Mouse (Mus musculus) limb, embryonic 14.5 days (tissue): ENCODE data around the gene 4930505A04Rik. TPM values are rescaled to one million over a fixed set of nuclear protein-coding genes. Genes with fewer than 3 reads are reported as not detected.

Source experiments
- ATAC-seq: fragments of 200-750 bp; cut with Nextera tagmentation; 2 replicates; pipeline ENCODE4 v1.8.0; 2017; ENCODE audit warnings: low read depth, moderate number of reproducible peaks, moderate TSS enrichment; ENCODE audit not compliant: low FRiP score
- DNase-seq: peaks from one replicate; pipeline ENCODE4 v3.0.0-alpha.2; 2015; ENCODE audit warnings: low spot score
- H3K27ac ChIP-seq: fragments of 300-500 bp; sonication (generic); replicated peaks from 2 replicates; pipeline ENCODE4 v1.5.1; 2014; ENCODE audit warnings: low read depth, mild to moderate bottlenecking, low read length, moderate library complexity, mixed read lengths
- H3K27me3 ChIP-seq: fragments of 300-500 bp; sonication (generic); 2 replicates; pipeline ENCODE4 v1.6.1; 2014; ENCODE audit warnings: low read length, mixed read lengths; ENCODE audit not compliant: control insufficient read depth, insufficient read depth
- H3K36me3 ChIP-seq: fragments of 300-500 bp; sonication (generic); 2 replicates; pipeline ENCODE4 v1.6.1; 2014; ENCODE audit warnings: mild to moderate bottlenecking, low read length, moderate library complexity, mixed read lengths; ENCODE audit not compliant: control insufficient read depth, insufficient read depth
- H3K4me1 ChIP-seq: fragments of 300-500 bp; sonication (generic); 2 replicates; pipeline ENCODE4 v1.6.1; 2014; ENCODE audit warnings: antibody characterized with exemption, low read length, mixed read lengths; ENCODE audit not compliant: control insufficient read depth, insufficient read depth
- H3K4me2 ChIP-seq: fragments of 300-500 bp; sonication (generic); replicated peaks from 2 replicates; pipeline ENCODE4 v1.6.1; 2014; ENCODE audit warnings: low read depth, mild to moderate bottlenecking, low read length, moderate library complexity; ENCODE audit not compliant: severe bottlenecking
- H3K4me3 ChIP-seq: fragments of 300-500 bp; sonication (generic); replicated peaks from 2 replicates; pipeline ENCODE4 v1.5.1; 2014; ENCODE audit warnings: low read length
- H3K9ac ChIP-seq: fragments of 300-500 bp; sonication (generic); 2 replicates; pipeline ENCODE4 v1.6.1; 2014; ENCODE audit warnings: mild to moderate bottlenecking, low read depth, low read length, moderate library complexity; ENCODE audit not compliant: severe bottlenecking
- H3K9me3 ChIP-seq: fragments of 300-500 bp; sonication (generic); 2 replicates; pipeline ENCODE4 v1.6.1; 2016; ENCODE audit warnings: low read length; ENCODE audit not compliant: control insufficient read depth
- POLR2A ChIP-seq: fragments of 200-500 bp; IDR thresholded peaks from 2 replicates; pipeline ENCODE4 v1.8.0; 2012; ENCODE audit warnings: inconsistent platforms, mild to moderate bottlenecking, moderate library complexity, borderline replicate concordance; ENCODE audit not compliant: insufficient read depth, insufficient read length; ENCODE audit errors: extremely low read depth
- WGBS: fragments of 180-500 bp; shearing (Covaris S2); extraction: QIAGEN DNeasy Blood & Tissue Kit; methylation state at CpG from one replicate; pipeline ENCODE4 v1.1.7; 2014; 5-methylcytosine and 5-hydroxymethylcytosine counted together
- polyA plus RNA-seq, 2 experiments: library from polyadenylated mRNA; depleted of rRNA in 1 of 2; stranded (reverse) in 1 of 2; unstranded in 1 of 2; fragments of >200 nt; fragmentation: Nextera tagmentation in 1 of 2; extraction: Ambion mirVana in 1 of 2; gene quantifications; 2 replicates each; pipeline versions ENCODE4 v1.2.1 to v1.2.3; 2012 to 2014

Gene 4930505A04Rik
- polyA plus RNA-seq (2012; rRNA removed) (not detected in 2 replicates), polyA plus RNA-seq (2014; fragmentation: Nextera tagmentation; extraction: Ambion mirVana) (0.30 TPM in 1 of 2 replicates, not detected in the other)

DNA sequence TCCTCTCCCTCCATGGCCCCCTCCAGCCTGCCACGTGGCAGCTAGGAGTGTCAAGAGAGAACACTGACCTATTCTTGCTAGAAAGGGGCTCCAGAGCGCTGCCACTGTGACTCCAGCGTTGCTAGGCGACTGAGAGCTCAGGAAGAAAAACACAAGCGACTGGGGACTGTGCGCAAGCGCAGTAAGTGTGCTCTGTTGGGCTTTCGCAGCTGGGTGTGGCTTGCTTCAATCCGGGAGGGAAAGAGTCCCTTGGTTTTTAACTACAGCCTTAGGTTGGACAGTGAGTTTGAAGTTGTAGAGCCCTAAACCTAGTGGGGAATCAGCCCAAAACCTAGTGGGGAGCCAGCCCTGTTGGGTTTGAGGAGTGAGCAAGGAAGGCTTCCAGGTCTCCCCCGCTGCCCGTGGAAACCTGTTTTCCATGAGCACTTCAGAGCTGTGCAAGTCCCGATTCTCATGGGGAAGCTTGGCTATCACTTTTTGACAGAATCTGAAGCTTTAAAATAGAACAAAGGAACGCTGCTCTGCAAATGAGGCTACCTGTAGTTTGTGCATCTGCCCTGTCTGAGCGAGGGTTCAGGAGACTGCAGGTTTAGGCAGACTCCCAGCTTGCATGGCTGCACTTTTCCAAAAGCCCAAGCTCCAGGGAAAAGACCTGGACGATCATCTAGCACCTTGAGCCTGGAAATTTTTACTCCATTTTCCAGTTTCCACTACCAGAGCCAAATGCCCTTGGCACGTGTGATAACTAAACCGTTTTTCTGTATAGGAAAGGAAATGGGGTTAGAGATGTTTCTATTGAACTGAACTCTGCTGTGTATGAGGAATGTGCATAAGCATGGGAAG is at the start of gene 4930505A04Rik:
TSS of gene 4930505A04Rik (minus strand) at position 77 of the 843 bp plus-strand sequence.
- Histone ChIP-seq H3K4me3 (peak within 1 kb of the TSS; percentile 39), H3K36me3 (no peaks in the 10 kb centered on the region), H3K27me3 (no peaks in the 10 kb centered on the region), H3K4me2 (peak within 1 kb of the TSS; percentile 54), H3K4me1 (peaks cover 12% of the 10 kb centered on the region), H3K9me3 (no peaks in the 10 kb centered on the region), H3K9ac (peak within 1 kb of the TSS; percentile 55), H3K27ac (peak within 1 kb of the TSS; percentile 80)
- ATAC-seq (peak; percentile 96), DNase-seq (peak; percentile 98)
- 5% methylated on average over 17 of the region's 17 CpGs for WGBS
- no peak for TF ChIP-seq POLR2A

GRCm38 (mm10) chr11:30517133-30517532 is 45.5 kb upstream of the 4930505A04Rik start:
- H3K36me3 ChIP-seq, result no peaks in the 10 kb centered on the region
- no peak for TF ChIP-seq POLR2A
- no peaks in the 10 kb centered on the region for H3K27me3 ChIP-seq
- whole genome bisulfite sequencing, result 83% methylated on average over 2 of the region's 2 CpGs
- ATAC-seq (no peak), DNase-seq (no peak)
- H3K4me1 ChIP-seq, result no peaks in the 10 kb centered on the region
- no peak overlapping the region for H3K27ac ChIP-seq
- H3K9me3 ChIP-seq, result no peaks in the 10 kb centered on the region
- H3K4me2 ChIP-seq, result no peak overlapping the region
- H3K4me3 ChIP-seq, result no peak overlapping the region
- H3K9ac ChIP-seq, result no peak overlapping the region

DNA sequence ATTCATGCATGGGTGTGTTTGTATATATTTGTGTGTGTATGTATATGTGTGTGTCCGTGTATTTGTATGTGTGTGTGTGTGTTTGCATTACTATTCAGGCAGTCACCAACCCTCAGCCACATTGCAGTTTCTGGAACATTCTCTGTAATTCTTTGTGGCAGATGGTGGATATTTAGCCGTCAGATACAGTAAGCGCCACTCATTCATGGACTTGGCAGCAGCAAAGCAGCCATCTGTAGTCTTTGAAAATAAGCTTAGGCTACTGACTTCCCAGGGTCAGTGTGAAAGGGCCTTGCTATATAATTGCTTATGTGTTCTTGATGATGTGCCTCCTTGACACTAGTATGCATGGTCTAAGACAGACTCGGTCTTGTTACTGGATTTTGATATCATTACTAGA is 36.6 kb upstream of the 4930505A04Rik start:
- TF ChIP-seq POLR2A, result no peak
- no peaks in the 10 kb centered on the region for H3K4me1 ChIP-seq
- ATAC-seq (no peak), DNase-seq (no peak)
- H3K9me3 ChIP-seq, result no peaks in the 10 kb centered on the region
- no peaks in the 10 kb centered on the region for H3K27me3 ChIP-seq
- H3K9ac ChIP-seq, result no peak overlapping the region
- 92% methylated on average over 4 of the region's 4 CpGs for WGBS
- H3K4me3 ChIP-seq, result no peak overlapping the region
- no peak overlapping the region for H3K27ac ChIP-seq
- H3K4me2 ChIP-seq, result no peak overlapping the region
- no peaks in the 10 kb centered on the region for H3K36me3 ChIP-seq

GRCm38 (mm10) chr11:30498738-30499355 is 27.2 kb upstream of the 4930505A04Rik start:
- Histone ChIP-seq H3K36me3 (no peaks in the 10 kb centered on the region), H3K4me1 (no peaks in the 10 kb centered on the region), H3K9me3 (no peaks in the 10 kb centered on the region), H3K9ac (no peak overlapping the region), H3K27ac (no peak overlapping the region), H3K27me3 (no peaks in the 10 kb centered on the region), H3K4me3 (no peak overlapping the region), H3K4me2 (no peak overlapping the region)
- 79% methylated on average over 3 of the region's 3 CpGs for WGBS
- ATAC-seq, result peak; percentile 62; the same call in 1 of the 2 replicates
- DNase-seq, result peak; percentile 18
- no peak for TF ChIP-seq POLR2A

DNA sequence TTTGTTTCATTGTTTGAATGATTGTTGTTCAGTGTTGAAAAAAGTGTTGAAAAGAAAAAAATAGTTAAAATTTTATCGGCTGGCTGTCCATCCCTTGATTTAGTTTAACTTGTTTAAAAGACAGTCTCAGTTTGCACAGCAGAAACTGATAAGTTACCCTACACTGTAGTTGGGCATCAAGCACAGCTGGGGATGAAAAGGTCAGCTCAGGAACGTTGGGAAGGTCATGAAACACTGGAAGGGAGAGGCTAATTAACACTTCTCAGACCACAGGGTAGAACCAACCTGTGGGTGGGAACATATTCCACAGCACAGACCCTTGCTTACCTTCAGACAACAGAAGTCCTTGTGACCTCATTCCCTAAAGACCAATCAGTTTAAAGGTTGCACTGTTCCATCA is 25.5 kb upstream of the 4930505A04Rik start:
- 44% methylated on average over 2 of the region's 2 CpGs for WGBS

More for the DNA sequence above, 25.5 kb upstream of the 4930505A04Rik start:
- no peak overlapping the region for H3K9ac ChIP-seq
- H3K4me3 ChIP-seq, result no peak overlapping the region
- ATAC-seq (no peak), DNase-seq (no peak)
- no peak overlapping the region for H3K4me2 ChIP-seq
- H3K36me3 ChIP-seq, result no peaks in the 10 kb centered on the region
- no peak for TF ChIP-seq POLR2A
- no peaks in the 10 kb centered on the region for H3K27me3 ChIP-seq
- H3K27ac ChIP-seq, result no peak overlapping the region
- no peaks in the 10 kb centered on the region for H3K4me1 ChIP-seq
- H3K9me3 ChIP-seq, result no peaks in the 10 kb centered on the region
